In genomic region chr12:80223511-80223910, GRCm38 (mm10) we compare ENCODE assay signal across 8 mouse cellular contexts. TPM values are rescaled to one million over a fixed set of nuclear protein-coding genes. Genes with fewer than 3 reads are reported as not detected.
DNase-seq lines count a peak whose midpoint lies in the region; ATAC-seq and TF ChIP-seq lines count a peak whose summit lies in the region.
"Had no signal": no experiment of that assay in that cellular context is flagged by ENCODE, and none has a peak within 500 bp of the region (broad histone marks: within the 10 kb centered on the region; RNA-seq: fewer than 3 reads in every experiment).

No protein-coding gene starts in this region.

- no peak for TF ChIP-seq CTCF in gastrocnemius, adult 2 months (IDR thresholded peaks at IDR 0.05)

- peaks cover 10% of the 10 kb centered on the region for H3K4me1 ChIP-seq in hindbrain, embryonic 16.5 days (ENCODE audit: control insufficient read depth, insufficient read depth, low read depth, low read length)

- no peaks in the 10 kb centered on the region for H3K27me3 ChIP-seq in hindbrain, embryonic 16.5 days (replicated peaks; ENCODE audit: control insufficient read depth, insufficient read depth, low read length)

- H3K27ac ChIP-seq in gastrocnemius, adult 2 months: peak overlapping the region; percentile 63
- H3K27ac ChIP-seq in hindbrain, embryonic 16.5 days (ENCODE audit: low read depth, low read length): no peak overlapping the region
- H3K27ac ChIP-seq: macrophage had no signal

- H3K9ac ChIP-seq in hindbrain, embryonic 16.5 days (ENCODE audit: low read depth, low read length): no peak overlapping the region

- H3K9me3 ChIP-seq in hindbrain, embryonic 16.5 days (ENCODE audit: control insufficient read depth, low read length): no peaks in the 10 kb centered on the region

- peak overlapping the region; percentile 1 for H3K4me3 ChIP-seq in gastrocnemius, adult 2 months
- H3K4me3 ChIP-seq in hindbrain, embryonic 16.5 days (ENCODE audit: low read length): no peak overlapping the region

- intact Hi-C loops in gastrocnemius, adult 2 months (cut with DNase I): no loop called here

- DNase-seq in 3134 (ENCODE audit: extremely low read depth, insufficient read length, low spot score) (peak; percentile 78), 3T3-L1 (ENCODE audit: low read depth, low spot score) (peak; percentile 78)
- peak; percentile 71 for DNase-seq in gastrocnemius, adult 2 months
- DNase-seq in frontal cortex, adult 2 months (ENCODE audit: extremely low spot score in 1 of 2, low spot score in 1 of 2): no peak
- DNase-seq in thymus, postnatal 14 days: no peak
- DNase-seq in ovary, postnatal 36 days (ENCODE audit: low spot score): no peak

- WGBS in hindbrain, embryonic 16.5 days: 29% methylated on average over 8 of the region's 8 CpGs

- no peak overlapping the region for H3K4me2 ChIP-seq in hindbrain, embryonic 16.5 days (ENCODE audit: low read length)

- ATAC-seq in hindbrain, embryonic 16.5 days: peak; percentile 32

- H3K36me3 ChIP-seq in hindbrain, embryonic 16.5 days (ENCODE audit: control insufficient read depth, insufficient read depth, low read length): no peaks in the 10 kb centered on the region

RNA-seq across cellular contexts. Expression of gene Actn1, which starts 36.7 kb away (rescaled TPM):
- 10 to 100 TPM in 1 of 2 experiments, 1 to 10 TPM in 1; 8.4 to 11.9 TPM for total RNA-seq in gastrocnemius, adult 2 months (2021)
- polyA plus RNA-seq in hindbrain, embryonic 16.5 days (2015; fragmentation: Nextera tagmentation; extraction: Ambion mirVana): 8.3 and 9.1 TPM in 2 replicates
- 82.7 and 95.8 TPM in 2 replicates for polyA plus RNA-seq in frontal cortex, adult 2 months (2012; rRNA removed)

Comparison
In these comparisons a context has a peak if more than half of its experiments do, and no peak if none do; other contexts are left out.
1. DNase-seq: peak in 3134 (single experiment), 3T3-L1 (single experiment) and gastrocnemius, adult 2 months (single experiment); none in frontal cortex, adult 2 months (0 of 2), thymus, postnatal 14 days (single experiment) and ovary, postnatal 36 days (single experiment).